Mouse (Mus musculus) liver, embryonic 13.5 days (tissue): ENCODE data around the gene Mrpl35. TPM values are rescaled to one million over a fixed set of nuclear protein-coding genes. Genes with fewer than 3 reads are reported as not detected.
A peak's percentile ranks its signal among the peaks of the same experiment; 100 is the strongest.
"Not testable (repeated sequence)": the region's sequence is repeated elsewhere in the genome, so short reads cannot be mapped to it uniquely, and the experiment has no call there.

Source experiments
- ATAC-seq: fragments of 200-750 bp; cut with Nextera tagmentation; 2 replicates; pipeline ENCODE4 v1.8.0; 2017; ENCODE audit warnings: low read depth, mild to moderate bottlenecking, moderate number of reproducible peaks, moderate library complexity
- DNase-seq: peaks from one replicate; pipeline ENCODE4 v3.0.0; 2022
- H3K27ac ChIP-seq: fragments of 300-500 bp; sonication (generic); 2 replicates; pipeline ENCODE4 v1.5.1; 2015; ENCODE audit warnings: moderate library complexity, mild to moderate bottlenecking, inconsistent platforms
- H3K27me3 ChIP-seq: fragments of 300-500 bp; sonication (generic); 2 replicates; pipeline ENCODE4 v1.6.1; 2015; ENCODE audit warnings: mild to moderate bottlenecking, inconsistent platforms
- H3K36me3 ChIP-seq: fragments of 300-500 bp; sonication (generic); 2 replicates; pipeline ENCODE4 v1.6.1; 2015; ENCODE audit warnings: mild to moderate bottlenecking, inconsistent platforms
- H3K4me1 ChIP-seq: fragments of 300-500 bp; sonication (generic); replicated peaks from 2 replicates; pipeline ENCODE4 v1.6.1; 2015; ENCODE audit warnings: inconsistent platforms
- H3K4me2 ChIP-seq: fragments of 300-500 bp; sonication (generic); 2 replicates; pipeline ENCODE4 v1.6.1; 2015; ENCODE audit warnings: inconsistent platforms, mild to moderate bottlenecking, moderate library complexity
- H3K4me3 ChIP-seq: fragments of 300-500 bp; sonication (generic); replicated peaks from 2 replicates; pipeline ENCODE4 v1.5.1; 2015; ENCODE audit warnings: mild to moderate bottlenecking, inconsistent platforms
- H3K9ac ChIP-seq: fragments of 300-500 bp; sonication (generic); 2 replicates; pipeline ENCODE4 v1.6.1; 2015; ENCODE audit warnings: mild to moderate bottlenecking, inconsistent platforms
- H3K9me3 ChIP-seq: fragments of 300-500 bp; sonication (generic); replicated peaks from 2 replicates; pipeline ENCODE4 v1.6.1; 2016; ENCODE audit warnings: inconsistent platforms
- WGBS: fragments of 180-500 bp; shearing (Covaris S2); methylation state at CpG from one replicate; pipeline ENCODE4 v1.1.7; 2015; ENCODE audit not compliant: insufficient replicate concordance; 5-methylcytosine and 5-hydroxymethylcytosine counted together
- polyA plus RNA-seq: library from polyadenylated mRNA; unstranded; fragments of >200 nt; fragmentation: Nextera tagmentation; extraction: Ambion mirVana; gene quantifications from 2 replicates; pipeline ENCODE4 v1.2.1, GENCODE M21; 2015

The Mrpl35 gene
- 78.1 and 86.8 TPM in 2 replicates for polyA plus RNA-seq

GRCm38 (mm10) chr6:71826869-71827268 is at the start of gene Mrpl35:
TSS of gene Mrpl35 (minus strand) at chr6:71826969.
- DNase-seq (no peak), ATAC-seq (no peak)
- 49% methylated on average over 1 of the region's 1 CpGs for WGBS
- H3K27ac ChIP-seq: no peak within 1 kb of the TSS
- no peak within 1 kb of the TSS for H3K4me2 ChIP-seq
- peaks cover 27% of the 10 kb centered on the region for H3K4me1 ChIP-seq
- no peaks in the 10 kb centered on the region for H3K36me3 ChIP-seq
- H3K4me3 ChIP-seq: no peak within 1 kb of the TSS
- no peaks in the 10 kb centered on the region for H3K9me3 ChIP-seq
- no peak within 1 kb of the TSS for H3K9ac ChIP-seq
- no peaks in the 10 kb centered on the region for H3K27me3 ChIP-seq

GRCm38 (mm10) chr6:71871396-71871795 is 44.6 kb upstream of the Mrpl35 start:
- ATAC-seq: no peak
- Histone ChIP-seq H3K9me3 (no peaks in the 10 kb centered on the region), H3K36me3 (peaks cover 82% of the 10 kb centered on the region), H3K27me3 (no peaks in the 10 kb centered on the region), H3K4me1 (no peaks in the 10 kb centered on the region), H3K4me3 (no peak overlapping the region), H3K27ac (no peak overlapping the region), H3K9ac (no peak overlapping the region), H3K4me2 (no peak overlapping the region)
- WGBS: 74% methylated on average over 9 of the region's 9 CpGs
- DNase-seq: no peak

DNA sequence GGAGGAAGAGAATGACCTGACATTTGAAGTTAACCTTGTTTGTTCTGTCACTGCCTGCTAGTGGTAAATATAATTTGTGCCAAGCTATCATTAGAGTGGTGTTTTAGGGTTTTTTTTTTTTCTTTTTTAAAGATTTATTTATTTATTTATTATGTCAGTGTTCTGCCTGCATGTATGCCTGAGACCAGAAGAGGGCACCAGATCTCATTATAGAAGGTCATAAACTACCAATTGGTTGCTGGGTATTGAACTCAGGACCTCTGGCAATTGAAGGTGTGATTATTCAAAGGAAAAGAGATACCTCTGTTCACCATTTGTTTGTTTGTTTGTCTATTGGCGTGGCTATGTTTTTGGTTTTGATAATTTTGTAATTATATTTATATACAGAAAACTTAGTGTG is 42.0 kb upstream of the Mrpl35 start:
- no peaks in the 10 kb centered on the region for H3K9me3 ChIP-seq
- H3K27me3 ChIP-seq: no peaks in the 10 kb centered on the region
- H3K9ac ChIP-seq: no peak overlapping the region
- 55% methylated on average over 1 of the region's 1 CpGs for WGBS
- H3K4me3 ChIP-seq: no peak overlapping the region
- H3K4me1 ChIP-seq: no peaks in the 10 kb centered on the region
- peaks cover 77% of the 10 kb centered on the region for H3K36me3 ChIP-seq
- no peak overlapping the region for H3K27ac ChIP-seq
- ATAC-seq: no peak
- H3K4me2 ChIP-seq: no peak overlapping the region
- DNase-seq: no peak

DNA sequence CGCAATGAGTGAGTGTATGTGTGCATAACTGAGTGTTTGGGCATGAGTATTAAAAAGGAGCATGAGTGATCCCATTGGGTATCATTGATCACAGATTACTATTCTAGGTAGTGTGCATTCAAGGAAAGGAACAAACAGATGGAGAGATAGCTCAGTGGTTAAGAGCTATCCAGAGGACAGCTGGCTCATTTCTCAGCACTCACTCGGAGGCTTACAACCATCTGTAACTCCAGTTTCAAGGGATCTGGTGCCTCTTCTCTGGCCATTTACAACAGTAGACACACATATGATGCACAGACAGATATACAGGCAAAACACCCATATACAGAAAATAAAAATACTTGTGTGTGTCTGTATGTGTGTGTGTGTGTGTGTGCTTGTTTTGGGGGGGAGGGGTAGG is 41.0 kb upstream of the Mrpl35 start:
- no peaks in the 10 kb centered on the region for H3K4me1 ChIP-seq
- no peaks in the 10 kb centered on the region for H3K27me3 ChIP-seq
- DNase-seq: no peak
- H3K4me2 ChIP-seq: no peak overlapping the region
- no peak overlapping the region for H3K27ac ChIP-seq
- H3K9me3 ChIP-seq: no peaks in the 10 kb centered on the region
- no peak overlapping the region for H3K4me3 ChIP-seq
- peaks cover 77% of the 10 kb centered on the region for H3K36me3 ChIP-seq
- H3K9ac ChIP-seq: no peak overlapping the region
- no peak for ATAC-seq
- 80% methylated on average over 2 of the region's 2 CpGs for WGBS

- peaks cover 56% of the 10 kb centered on the region for H3K36me3 ChIP-seq
These were observed 20.1 kb upstream of the Mrpl35 start for GRCm38 (mm10) chr6:71846906-71847305.

GRCm38 (mm10) chr6:71840597-71841290 is 14.0 kb upstream of the Mrpl35 start:
- WGBS: 79% methylated on average over 1 of the region's 1 CpGs
- DNase-seq (no peak), ATAC-seq (peak; percentile 42; the same call in 1 of the 2 replicates)
- Histone ChIP-seq H3K9me3 (no peaks in the 10 kb centered on the region), H3K9ac (no peak overlapping the region), H3K4me3 (no peak overlapping the region), H3K27ac (peak overlapping the region; percentile 48; the same call in 1 of the 2 replicates), H3K36me3 (peaks cover 12% of the 10 kb centered on the region), H3K4me2 (no peak overlapping the region), H3K4me1 (peaks cover 24% of the 10 kb centered on the region), H3K27me3 (no peaks in the 10 kb centered on the region)

More at GRCm38 (mm10) chr6:71846906-71847305, 20.1 kb upstream of the Mrpl35 start:
- H3K9me3 ChIP-seq, H3K4me1 ChIP-seq, H3K9ac ChIP-seq, ATAC-seq, H3K4me3 ChIP-seq, H3K27ac ChIP-seq, DNase-seq, H3K27me3 ChIP-seq, H3K4me2 ChIP-seq: not testable (repeated sequence)
- 94% methylated on average over 6 of the region's 6 CpGs for WGBS

DNA sequence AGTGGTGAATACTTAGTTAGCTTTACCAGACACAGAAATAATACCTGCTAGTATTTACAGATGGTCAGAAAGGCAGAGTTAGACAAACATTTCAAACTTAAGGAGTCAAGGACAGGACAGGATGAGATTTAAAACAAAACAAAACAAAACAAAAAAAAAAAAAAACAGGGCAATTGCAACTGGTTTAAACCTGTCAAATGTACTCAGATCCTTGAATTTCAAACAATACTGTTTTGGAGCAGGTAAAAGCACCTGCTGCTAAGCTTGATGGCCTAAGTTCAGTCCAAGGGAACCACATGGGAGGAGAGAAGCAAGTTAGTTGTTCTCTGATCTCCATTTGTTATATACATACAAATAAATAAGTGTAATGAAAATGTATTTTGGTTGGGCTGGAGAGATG is 13.0 kb upstream of the Mrpl35 start:
- peaks cover 13% of the 10 kb centered on the region for H3K36me3 ChIP-seq
- ATAC-seq (no peak), DNase-seq (no peak)
- H3K9me3 ChIP-seq: no peaks in the 10 kb centered on the region
- no peak overlapping the region for H3K4me2 ChIP-seq
- H3K27me3 ChIP-seq: no peaks in the 10 kb centered on the region
- H3K27ac ChIP-seq: no peak overlapping the region
- no peak overlapping the region for H3K9ac ChIP-seq
- H3K4me3 ChIP-seq: no peak overlapping the region
- H3K4me1 ChIP-seq: peaks cover 24% of the 10 kb centered on the region

DNA sequence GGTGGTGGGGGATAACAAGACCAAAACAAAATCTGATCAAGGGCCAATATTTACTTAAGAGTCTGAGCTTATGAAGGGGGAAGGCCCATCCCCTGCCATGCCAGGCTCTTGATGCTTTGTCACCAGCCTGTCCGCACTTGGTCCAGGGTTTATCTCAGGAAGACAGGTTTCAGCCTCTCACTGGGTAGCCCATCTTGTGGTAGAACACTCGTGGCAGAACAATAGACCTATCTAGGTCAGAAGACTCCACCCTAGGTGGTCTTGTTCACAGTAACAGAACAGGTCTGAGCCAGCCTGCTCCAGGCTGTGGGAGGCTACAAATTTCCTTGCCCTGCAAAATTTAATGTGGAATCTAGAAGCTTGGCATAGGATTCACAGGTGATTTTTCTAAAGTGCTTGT is 10.0 kb upstream of the Mrpl35 start:
- ATAC-seq (no peak), DNase-seq (no peak)
- H3K27ac ChIP-seq: no peak overlapping the region
- peaks cover 21% of the 10 kb centered on the region for H3K36me3 ChIP-seq
- H3K4me3 ChIP-seq: no peak overlapping the region
- WGBS: 20% methylated on average over 2 of the region's 2 CpGs
- H3K9me3 ChIP-seq: no peaks in the 10 kb centered on the region
- no peaks in the 10 kb centered on the region for H3K27me3 ChIP-seq
- H3K4me1 ChIP-seq: peaks cover 41% of the 10 kb centered on the region
- peak overlapping the region; percentile 19; the same call in 1 of the 2 replicates for H3K9ac ChIP-seq
- no peak overlapping the region for H3K4me2 ChIP-seq

DNA sequence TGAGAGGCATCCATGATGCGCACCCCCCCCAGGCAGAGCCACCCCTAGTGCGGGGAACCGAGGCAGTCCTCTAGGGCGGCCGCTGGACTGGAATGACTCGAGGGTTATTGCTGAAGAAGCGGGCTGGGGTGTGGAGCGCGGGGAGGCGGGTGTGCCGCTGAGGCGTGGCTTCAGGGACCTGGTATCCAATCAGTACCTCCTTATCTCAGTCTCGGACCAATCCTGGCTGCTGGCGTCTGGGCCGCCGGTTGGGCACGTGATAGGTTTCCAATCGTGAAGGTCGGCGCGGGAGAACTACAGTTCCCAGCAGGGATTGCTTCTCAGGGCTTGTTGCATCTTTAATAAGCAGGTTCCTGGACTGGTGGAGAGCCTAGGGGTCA is 4.8 kb upstream of the Mrpl35 start:
- WGBS: under 1% methylated on average over 21 of the region's 21 CpGs
- Histone ChIP-seq H3K9me3 (no peaks in the 10 kb centered on the region), H3K4me2 (peak overlapping the region; percentile 79), H3K27ac (peak overlapping the region; percentile 95), H3K4me1 (peaks cover 35% of the 10 kb centered on the region), H3K36me3 (peaks cover 21% of the 10 kb centered on the region), H3K9ac (peak overlapping the region; percentile 90), H3K27me3 (no peaks in the 10 kb centered on the region), H3K4me3 (peak overlapping the region; percentile 87)
- ATAC-seq (peak; percentile 96), DNase-seq (peak; percentile 96)

GRCm38 (mm10) chr6:71830690-71831580 is 4.2 kb upstream of the Mrpl35 start, which contains the start of gene Immt:
TSS of gene Immt (plus strand) at chr6:71831331.
- Histone ChIP-seq H3K4me1 (peaks cover 29% of the 10 kb centered on the region), H3K9ac (peak within 1 kb of the TSS; percentile 90), H3K4me3 (peak within 1 kb of the TSS; percentile 87), H3K4me2 (peak within 1 kb of the TSS; percentile 79), H3K27ac (peak within 1 kb of the TSS; percentile 95), H3K27me3 (no peaks in the 10 kb centered on the region), H3K36me3 (peaks cover 18% of the 10 kb centered on the region), H3K9me3 (no peaks in the 10 kb centered on the region)
- DNase-seq (peak; percentile 97), ATAC-seq (peak; percentile 98)
- under 1% methylated on average over 64 of the region's 64 CpGs for WGBS

GRCm38 (mm10) chr6:71829768-71830167 is 3.0 kb upstream of the Mrpl35 start:
- H3K9me3 ChIP-seq: no peaks in the 10 kb centered on the region
- H3K4me1 ChIP-seq: peaks cover 28% of the 10 kb centered on the region
- H3K9ac ChIP-seq: peak overlapping the region; percentile 90
- ATAC-seq (no peak), DNase-seq (no peak)
- H3K36me3 ChIP-seq: peaks cover 7% of the 10 kb centered on the region; the same call in 1 of the 2 replicates
- H3K4me2 ChIP-seq: peak overlapping the region; percentile 79
- no peak overlapping the region for H3K27ac ChIP-seq
- H3K27me3 ChIP-seq: no peaks in the 10 kb centered on the region
- 76% methylated on average over 9 of the region's 9 CpGs for WGBS
- H3K4me3 ChIP-seq: peak overlapping the region; percentile 87
